Mouse (Mus musculus) heart, postnatal 0 days (tissue): ENCODE results near the gene Gm44973. TPM values are rescaled to one million over a fixed set of nuclear protein-coding genes. Genes with fewer than 3 reads are reported as not detected.

Experiments
- ATAC-seq: fragments of 200-750 bp; cut with Nextera tagmentation; 2 replicates; pipeline ENCODE4 v1.8.0; 2017; ENCODE audit warnings: low read depth, moderate number of reproducible peaks, moderate library complexity; ENCODE audit not compliant: insufficient read depth
- DNase-seq: peaks from one replicate; pipeline ENCODE4 v3.0.0-alpha.2; 2016; ENCODE audit warnings: low spot score
- H3K27ac ChIP-seq: fragments of 300-500 bp; sonication (generic); 2 replicates; pipeline ENCODE4 v1.5.1; 2014; ENCODE audit warnings: low read depth, mild to moderate bottlenecking
- H3K27me3 ChIP-seq: fragments of 300-500 bp; sonication (generic); 2 replicates; pipeline ENCODE4 v1.6.1; 2014; ENCODE audit warnings: low read length, mixed read lengths; ENCODE audit not compliant: control insufficient read depth, insufficient read depth
- H3K36me3 ChIP-seq: fragments of 300-500 bp; sonication (generic); replicated peaks from 2 replicates; pipeline ENCODE4 v1.6.1; 2014; ENCODE audit warnings: low read length, mixed read lengths; ENCODE audit not compliant: control insufficient read depth, insufficient read depth
- H3K4me1 ChIP-seq: fragments of 300-500 bp; sonication (generic); 2 replicates; pipeline ENCODE4 v1.6.1; 2014; ENCODE audit warnings: antibody characterized with exemption; ENCODE audit not compliant: control insufficient read depth, insufficient read depth
- H3K4me2 ChIP-seq: fragments of 300-500 bp; sonication (generic); 2 replicates; pipeline ENCODE4 v1.6.1; 2014; ENCODE audit warnings: low read depth, mild to moderate bottlenecking, low read length, moderate library complexity
- H3K4me3 ChIP-seq: fragments of 300-500 bp; sonication (generic); 2 replicates; pipeline ENCODE4 v1.5.1; 2014; ENCODE audit warnings: low read depth, low read length
- H3K9ac ChIP-seq: fragments of 300-500 bp; sonication (generic); replicated peaks from 2 replicates; pipeline ENCODE4 v1.6.1; 2014; ENCODE audit warnings: low read depth, low read length, mixed read lengths
- H3K9me3 ChIP-seq: fragments of 300-500 bp; sonication (generic); replicated peaks from 2 replicates; pipeline ENCODE4 v1.6.1; 2016; ENCODE audit warnings: low read length; ENCODE audit not compliant: control insufficient read depth
- CTCF ChIP-seq: IDR thresholded peaks from 2 replicates; pipeline ENCODE4 v1.5.1; 2016; ENCODE audit warnings: antibody characterized with exemption, control low read depth, low read depth
- EP300 ChIP-seq: IDR thresholded peaks from 2 replicates; pipeline ENCODE4 v1.6.1; 2016; ENCODE audit warnings: antibody characterized with exemption, low read depth
- WGBS: fragments of 180-500 bp; shearing (Covaris S2); extraction: QIAGEN DNeasy Blood & Tissue Kit; methylation state at CpG from one replicate; pipeline ENCODE4 v1.1.7; 2014; 5-methylcytosine and 5-hydroxymethylcytosine counted together
- polyA plus RNA-seq: library from polyadenylated mRNA; unstranded; fragments of >200 nt; fragmentation: Nextera tagmentation; extraction: Ambion mirVana; gene quantifications from 2 replicates; pipeline ENCODE4 v1.2.1, GENCODE M21; 2015
- total RNA-seq: library from RNA; depleted of rRNA; stranded (reverse); fragments of >200 nt; gene quantifications from 2 replicates; pipeline ENCODE4 v1.2.3, GENCODE M21; 2014; ENCODE audit warnings: low replicate concordance; rRNA removed

Gene Gm44973
- total and polyA plus RNA-seq, 2 experiments from 2014 or later = 1.1 TPM; not detected in 1

DNA sequence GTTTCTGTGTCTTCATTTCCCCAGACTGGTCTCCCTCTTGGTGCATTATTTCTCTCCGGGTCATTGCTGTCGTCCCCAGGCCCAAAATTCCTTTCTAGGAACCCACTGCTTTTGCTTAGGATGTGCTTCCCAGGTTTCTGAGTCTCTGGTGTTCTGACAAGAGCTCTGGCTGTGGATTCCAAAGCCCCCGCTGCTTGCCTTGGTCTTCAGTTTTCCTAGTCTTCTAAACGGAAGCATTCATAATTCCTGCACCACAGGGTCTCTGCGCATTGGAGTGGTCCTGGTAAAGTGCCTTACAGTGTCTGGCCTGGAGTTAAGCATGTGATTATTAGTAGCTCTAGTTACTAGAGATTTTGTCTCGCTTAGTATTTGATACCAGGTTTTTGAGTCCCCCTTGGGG lies 65.5 kb downstream of the Gm44973 start:
- no peaks in the 10 kb centered on the region for H3K27me3 ChIP-seq
- peak overlapping the region; percentile 95 for H3K9ac ChIP-seq
- no peak for TF ChIP-seq EP300
- no peak for TF ChIP-seq CTCF
- peak overlapping the region; percentile 80 for H3K4me2 ChIP-seq
- peak overlapping the region; percentile 97 for H3K27ac ChIP-seq
- H3K4me3 ChIP-seq = peak overlapping the region; percentile 92
- peaks cover 50% of the 10 kb centered on the region for H3K36me3 ChIP-seq
- DNase-seq (no peak), ATAC-seq (no peak)
- H3K9me3 ChIP-seq = no peaks in the 10 kb centered on the region
- 3% methylated on average over 6 of the region's 6 CpGs for WGBS
- peaks cover 16% of the 10 kb centered on the region for H3K4me1 ChIP-seq

DNA sequence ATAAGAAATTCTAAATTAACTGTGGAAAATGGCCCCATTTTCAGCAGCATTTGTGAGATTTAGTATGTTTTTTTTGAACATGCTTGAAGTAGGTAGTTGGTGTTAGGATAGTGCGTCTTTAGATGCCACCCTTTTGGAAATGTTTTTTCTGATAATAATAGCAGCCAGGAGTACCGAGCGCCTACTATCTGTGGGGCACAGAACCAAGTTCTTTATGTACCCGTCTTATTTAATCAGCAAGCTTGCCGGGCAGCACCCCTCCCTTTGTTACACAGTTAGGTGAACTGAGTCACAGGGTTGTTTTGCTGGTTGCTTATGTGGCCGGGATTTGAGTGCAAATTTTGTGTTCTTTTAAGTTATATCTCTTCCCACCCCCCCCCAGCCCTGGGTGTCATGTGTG lies 65.9 kb downstream of the Gm44973 start:
- ATAC-seq (no peak), DNase-seq (no peak)
- TF ChIP-seq EP300 = no peak
- TF ChIP-seq CTCF = no peak
- peak overlapping the region; percentile 92 for H3K4me3 ChIP-seq
- H3K36me3 ChIP-seq = peaks cover 47% of the 10 kb centered on the region
- peak overlapping the region; percentile 80 for H3K4me2 ChIP-seq
- H3K9ac ChIP-seq = peak overlapping the region; percentile 95
- no peaks in the 10 kb centered on the region for H3K9me3 ChIP-seq
- H3K27ac ChIP-seq = peak overlapping the region; percentile 97
- 24% methylated on average over 6 of the region's 6 CpGs for WGBS
- no peaks in the 10 kb centered on the region for H3K27me3 ChIP-seq
- peaks cover 16% of the 10 kb centered on the region for H3K4me1 ChIP-seq

DNA sequence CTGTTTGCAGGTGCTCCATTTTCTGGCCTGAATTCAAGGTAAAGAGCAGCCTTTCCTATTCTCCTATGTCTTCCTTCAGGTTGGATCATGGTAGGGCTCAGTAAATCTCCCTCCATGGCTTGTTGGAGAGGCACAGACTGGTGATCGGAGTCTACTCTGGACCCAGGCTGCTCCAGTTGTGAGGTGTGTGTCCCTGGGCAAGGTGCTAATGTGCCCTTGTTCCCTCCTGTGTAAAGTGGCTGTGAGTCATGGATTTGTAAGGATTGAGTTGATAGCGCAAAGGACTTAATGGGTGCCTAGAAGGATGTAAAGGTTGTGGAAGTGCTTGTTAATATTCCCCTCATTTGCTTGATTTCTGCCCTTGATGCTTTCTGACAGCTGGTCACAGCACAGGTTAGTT lies 66.6 kb downstream of the Gm44973 start:
- no peak overlapping the region for H3K4me3 ChIP-seq
- TF ChIP-seq CTCF (no peak), EP300 (no peak)
- DNase-seq (no peak), ATAC-seq (no peak)
- H3K27ac ChIP-seq = no peak overlapping the region
- H3K4me1 ChIP-seq = peaks cover 16% of the 10 kb centered on the region
- 95% methylated on average over 2 of the region's 2 CpGs for WGBS
- no peak overlapping the region for H3K9ac ChIP-seq
- no peaks in the 10 kb centered on the region for H3K9me3 ChIP-seq
- H3K36me3 ChIP-seq = peaks cover 40% of the 10 kb centered on the region
- peak overlapping the region; percentile 80 for H3K4me2 ChIP-seq
- H3K27me3 ChIP-seq = no peaks in the 10 kb centered on the region

Other genes starting within 250 kb of the Gm44973 start
- gene Fam71e2, start 244.2 kb upstream of the Gm44973 start, total RNA-seq = not detected in 2 replicates
- not detected in 2 replicates for gene Fam71e2, start 244.2 kb upstream of the Gm44973 start, polyA plus RNA-seq
- gene Il11, start 232.6 kb upstream of the Gm44973 start, total RNA-seq = not detected in 2 replicates
- gene Il11, start 232.6 kb upstream of the Gm44973 start, polyA plus RNA-seq = not detected in 2 replicates
- gene Tmem190, start 232.6 kb upstream of the Gm44973 start, total RNA-seq = not detected in 2 replicates
- not detected in 2 replicates for gene Tmem190, start 232.6 kb upstream of the Gm44973 start, polyA plus RNA-seq
- 2.2 and 21.0 TPM in 2 replicates for gene Tmem238, start 225.8 kb upstream of the Gm44973 start, total RNA-seq
- 8.0 and 8.6 TPM in 2 replicates for gene Tmem238, start 225.8 kb upstream of the Gm44973 start, polyA plus RNA-seq
- gene Rpl28, start 222.6 kb upstream of the Gm44973 start, total RNA-seq = 141 and 173 TPM in 2 replicates
- gene Rpl28, start 222.6 kb upstream of the Gm44973 start, polyA plus RNA-seq = 259 and 269 TPM in 2 replicates
- 440 and 486 TPM in 2 replicates for gene Ube2s, start 202.9 kb upstream of the Gm44973 start, total RNA-seq
- gene Ube2s, start 202.9 kb upstream of the Gm44973 start, polyA plus RNA-seq = 156 and 174 TPM in 2 replicates
- 0.23 TPM in 1 of 2 replicates, not detected in the other for gene Shisa7, start 170.8 kb upstream of the Gm44973 start, total RNA-seq
- not detected in 2 replicates for gene Shisa7, start 170.8 kb upstream of the Gm44973 start, polyA plus RNA-seq
- gene Isoc2b, start 145.2 kb upstream of the Gm44973 start, total RNA-seq = 1.4 and 20.0 TPM in 2 replicates
- gene Isoc2b, start 145.2 kb upstream of the Gm44973 start, polyA plus RNA-seq = 4.5 and 6.5 TPM in 2 replicates
- 15.2 and 25.6 TPM in 2 replicates for gene Isoc2a, start 138.3 kb upstream of the Gm44973 start, total RNA-seq
- 1.4 and 1.6 TPM in 2 replicates for gene Isoc2a, start 138.3 kb upstream of the Gm44973 start, polyA plus RNA-seq
- 0.88 TPM in 1 of 2 replicates, not detected in the other for gene Gm36210, start 109.0 kb upstream of the Gm44973 start, total RNA-seq
- 0.08 and 0.12 TPM in 2 replicates for gene Gm36210, start 109.0 kb upstream of the Gm44973 start, polyA plus RNA-seq
- gene Zfp628, start 100.3 kb upstream of the Gm44973 start, total RNA-seq = 8.9 and 13.1 TPM in 2 replicates
- gene Zfp628, start 100.3 kb upstream of the Gm44973 start, polyA plus RNA-seq = 1.7 and 1.9 TPM in 2 replicates
- 2.0 and 4.2 TPM in 2 replicates for gene Nat14, start 93.5 kb upstream of the Gm44973 start, total RNA-seq
- 2.8 and 3.6 TPM in 2 replicates for gene Nat14, start 93.5 kb upstream of the Gm44973 start, polyA plus RNA-seq
- gene Ssc5d, start 89.7 kb upstream of the Gm44973 start, total RNA-seq = 3.5 and 5.0 TPM in 2 replicates
- gene Ssc5d, start 89.7 kb upstream of the Gm44973 start, polyA plus RNA-seq = 1.1 and 1.2 TPM in 2 replicates
- 16.4 and 19.9 TPM in 2 replicates for gene Sbk2, start 51.1 kb upstream of the Gm44973 start, total RNA-seq
- 22.0 and 24.3 TPM in 2 replicates for gene Sbk2, start 51.1 kb upstream of the Gm44973 start, polyA plus RNA-seq
- gene Sbk3, start 44.3 kb upstream of the Gm44973 start, total RNA-seq = 3.2 and 3.9 TPM in 2 replicates
- 2.7 and 4.1 TPM in 2 replicates for gene Sbk3, start 44.3 kb upstream of the Gm44973 start, polyA plus RNA-seq
- 8.3 and 15.0 TPM in 2 replicates for gene Zfp579, start 19.3 kb upstream of the Gm44973 start, total RNA-seq
- gene Zfp579, start 19.3 kb upstream of the Gm44973 start, polyA plus RNA-seq = 25.4 and 30.6 TPM in 2 replicates
- gene Zfp524, start 1.1 kb upstream of the Gm44973 start, total RNA-seq = 11.0 and 15.6 TPM in 2 replicates
- 12.5 and 15.1 TPM in 2 replicates for gene Zfp524, start 1.1 kb upstream of the Gm44973 start, polyA plus RNA-seq
- gene Fiz1, start 799 bp upstream of the Gm44973 start, total RNA-seq = 37.2 and 56.9 TPM in 2 replicates
- 14.4 and 14.7 TPM in 2 replicates for gene Fiz1, start 799 bp upstream of the Gm44973 start, polyA plus RNA-seq
- 17.6 and 24.9 TPM in 2 replicates for gene Zfp865, start 4.9 kb downstream of the Gm44973 start, total RNA-seq
- 1.8 and 2.0 TPM in 2 replicates for gene Zfp865, start 4.9 kb downstream of the Gm44973 start, polyA plus RNA-seq
- 1.0 and 2.8 TPM in 2 replicates for gene Ccdc106, start 5.1 kb downstream of the Gm44973 start, total RNA-seq
- 0.33 and 0.85 TPM in 2 replicates for gene Ccdc106, start 5.1 kb downstream of the Gm44973 start, polyA plus RNA-seq
- 0.99 TPM in 1 of 2 replicates, not detected in the other for gene 4632433K11Rik, start 18.6 kb downstream of the Gm44973 start, total RNA-seq
- gene 4632433K11Rik, start 18.6 kb downstream of the Gm44973 start, polyA plus RNA-seq = not detected in 2 replicates
- 7.2 and 8.3 TPM in 2 replicates for gene Zfp784, start 22.9 kb downstream of the Gm44973 start, total RNA-seq
- 8.0 and 8.2 TPM in 2 replicates for gene Zfp784, start 22.9 kb downstream of the Gm44973 start, polyA plus RNA-seq
- 15.0 TPM in 1 of 2 replicates, not detected in the other for gene Zfp580, start 36.0 kb downstream of the Gm44973 start, total RNA-seq
- gene Zfp580, start 36.0 kb downstream of the Gm44973 start, polyA plus RNA-seq = 14.7 and 16.6 TPM in 2 replicates
- 95.2 and 99.1 TPM in 2 replicates for gene U2af2, start 46.6 kb downstream of the Gm44973 start, total RNA-seq
- 38.0 and 39.3 TPM in 2 replicates for gene U2af2, start 46.6 kb downstream of the Gm44973 start, polyA plus RNA-seq
- 208 and 236 TPM in 2 replicates for gene Epn1, start 64.7 kb downstream of the Gm44973 start, total RNA-seq
- 53.0 and 56.4 TPM in 2 replicates for gene Epn1, start 64.7 kb downstream of the Gm44973 start, polyA plus RNA-seq
- gene Rfpl4, start 101.5 kb downstream of the Gm44973 start, total RNA-seq = not detected in 2 replicates
- not detected in 2 replicates for gene Rfpl4, start 101.5 kb downstream of the Gm44973 start, polyA plus RNA-seq
- 0.35 and 1.1 TPM in 2 replicates for gene Rasl2-9, start 110.5 kb downstream of the Gm44973 start, total RNA-seq
- 4.4 and 6.5 TPM in 2 replicates for gene Rasl2-9, start 110.5 kb downstream of the Gm44973 start, polyA plus RNA-seq
- not detected in 2 replicates for gene Vmn1r55, start 134.2 kb downstream of the Gm44973 start, total RNA-seq
- gene Vmn1r55, start 134.2 kb downstream of the Gm44973 start, polyA plus RNA-seq = not detected in 2 replicates
- not detected in 2 replicates for gene Vmn1r56, start 181.3 kb downstream of the Gm44973 start, total RNA-seq
- not detected in 2 replicates for gene Vmn1r56, start 181.3 kb downstream of the Gm44973 start, polyA plus RNA-seq
- not detected in 2 replicates for gene Vmn1r57, start 203.0 kb downstream of the Gm44973 start, total RNA-seq
- not detected in 2 replicates for gene Vmn1r57, start 203.0 kb downstream of the Gm44973 start, polyA plus RNA-seq